Mouse (Mus musculus): ENCODE data around the gene Tnnt2. TPM values are rescaled to one million over a fixed set of nuclear protein-coding genes. Genes with fewer than 3 reads are reported as not detected.
A peak's percentile ranks its signal among the peaks of the same experiment; 100 is the strongest.

The Tnnt2 gene
- 151 and 208 TPM in 2 replicates for polyA plus RNA-seq (2015; fragmentation: Nextera tagmentation; extraction: Ambion mirVana)

GRCm38 (mm10) chr1:135835716-135836483 lies at the start of gene Tnnt2:
TSS of gene Tnnt2 (plus strand) at chr1:135836354.
- Histone ChIP-seq H3K4me3 (replicated peaks) (no peak within 1 kb of the TSS; the same call in 1 of the 2 replicates), H3K27me3 (no peaks in the 10 kb centered on the region), H3K27ac (replicated peaks) (peak within 1 kb of the TSS; percentile 17; the same call in 1 of the 2 replicates), H3K4me1 (0 out of 2 replicates have a peak, but pooled peaks cover 4% of the 10 kb centered on the region), H3K9me3 (replicated peaks) (no peaks in the 10 kb centered on the region), H3K9ac (no peak within 1 kb of the TSS), H3K36me3 (no peaks in the 10 kb centered on the region), H3K4me2 (replicated peaks) (no peak within 1 kb of the TSS)
- WGBS = 35% methylated on average over 9 of the region's 9 CpGs
- peak; percentile 16; the same call in 1 of the 2 replicates for ATAC-seq (ENCODE audit: insufficient number of reproducible peaks, low FRiP score, low TSS enrichment, low read depth)

- H3K9me3 ChIP-seq (replicated peaks) = no peaks in the 10 kb centered on the region
- H3K27ac ChIP-seq (replicated peaks) = no peak overlapping the region
- WGBS = 45% methylated on average over 3 of the region's 3 CpGs
- no peak for ATAC-seq (ENCODE audit: insufficient number of reproducible peaks, low FRiP score, low TSS enrichment, low read depth)
- no peak overlapping the region for H3K9ac ChIP-seq
- no peak overlapping the region for H3K4me2 ChIP-seq (replicated peaks)
- peaks cover 7% of the 10 kb centered on the region; the same call in 1 of the 2 replicates for H3K4me1 ChIP-seq
- no peaks in the 10 kb centered on the region for H3K36me3 ChIP-seq
- no peak overlapping the region for H3K4me3 ChIP-seq (replicated peaks)
- H3K27me3 ChIP-seq = no peaks in the 10 kb centered on the region
These were observed 48.4 kb upstream of the Tnnt2 start for GRCm38 (mm10) chr1:135787799-135788198.

- Histone ChIP-seq H3K4me2 (replicated peaks) (no peak overlapping the region), H3K4me1 (peaks cover 14% of the 10 kb centered on the region), H3K27me3 (no peaks in the 10 kb centered on the region), H3K36me3 (no peaks in the 10 kb centered on the region), H3K27ac (replicated peaks) (no peak overlapping the region), H3K9ac (no peak overlapping the region), H3K9me3 (replicated peaks) (no peaks in the 10 kb centered on the region), H3K4me3 (replicated peaks) (no peak overlapping the region)
- 35% methylated on average over 10 of the region's 10 CpGs for WGBS
- ATAC-seq (ENCODE audit: insufficient number of reproducible peaks, low FRiP score, low TSS enrichment, low read depth) = no peak
These were observed 47.4 kb upstream of the Tnnt2 start for GRCm38 (mm10) chr1:135788708-135789107.

- Histone ChIP-seq H3K36me3 (no peaks in the 10 kb centered on the region), H3K9ac (no peak overlapping the region), H3K4me3 (replicated peaks) (no peak overlapping the region), H3K4me2 (replicated peaks) (no peak overlapping the region), H3K9me3 (replicated peaks) (no peaks in the 10 kb centered on the region), H3K4me1 (peaks cover 24% of the 10 kb centered on the region), H3K27me3 (no peaks in the 10 kb centered on the region), H3K27ac (replicated peaks) (no peak overlapping the region)
- ATAC-seq (ENCODE audit: insufficient number of reproducible peaks, low FRiP score, low TSS enrichment, low read depth) = no peak
- 14% methylated on average over 5 of the region's 5 CpGs for WGBS
These were observed 46.3 kb upstream of the Tnnt2 start for GRCm38 (mm10) chr1:135789815-135790214.

- H3K9me3 ChIP-seq (replicated peaks) = no peaks in the 10 kb centered on the region
- no peaks in the 10 kb centered on the region for H3K27me3 ChIP-seq
- H3K9ac ChIP-seq = no peak overlapping the region
- H3K27ac ChIP-seq (replicated peaks) = peak overlapping the region; percentile 85
- no peak overlapping the region for H3K4me2 ChIP-seq (replicated peaks)
- no peak overlapping the region for H3K4me3 ChIP-seq (replicated peaks)
- ATAC-seq (ENCODE audit: insufficient number of reproducible peaks, low FRiP score, low TSS enrichment, low read depth) = no peak
- peaks cover 26% of the 10 kb centered on the region for H3K4me1 ChIP-seq
- 52% methylated on average over 13 of the region's 13 CpGs for whole genome bisulfite sequencing
- no peaks in the 10 kb centered on the region for H3K36me3 ChIP-seq
These were observed 43.8 kb upstream of the Tnnt2 start for GRCm38 (mm10) chr1:135792143-135792939.

GRCm38 (mm10) chr1:135793370-135794215 lies 42.6 kb upstream of the Tnnt2 start:
- Histone ChIP-seq H3K4me1 (peaks cover 26% of the 10 kb centered on the region), H3K27ac (replicated peaks) (peak overlapping the region; percentile 85)

GRCm38 (mm10) chr1:135794216-135795134 lies 41.7 kb upstream of the Tnnt2 start:
- WGBS = 33% methylated on average over 20 of the region's 20 CpGs
- Histone ChIP-seq H3K27me3 (no peaks in the 10 kb centered on the region), H3K27ac (replicated peaks) (peak overlapping the region; percentile 85), H3K4me3 (replicated peaks) (peak overlapping the region; percentile 22), H3K4me1 (peaks cover 26% of the 10 kb centered on the region), H3K9ac (no peak overlapping the region), H3K36me3 (no peaks in the 10 kb centered on the region), H3K4me2 (replicated peaks) (peak overlapping the region; percentile 48), H3K9me3 (replicated peaks) (no peaks in the 10 kb centered on the region)
- peak; percentile 51; the same call in 1 of the 2 replicates for ATAC-seq (ENCODE audit: insufficient number of reproducible peaks, low FRiP score, low TSS enrichment, low read depth)

More at GRCm38 (mm10) chr1:135793370-135794215, 42.6 kb upstream of the Tnnt2 start:
- Histone ChIP-seq H3K9ac (peak overlapping the region; percentile 1; the same call in 1 of the 2 replicates), H3K27me3 (no peaks in the 10 kb centered on the region), H3K36me3 (no peaks in the 10 kb centered on the region), H3K4me3 (replicated peaks) (peak overlapping the region; percentile 22), H3K4me2 (replicated peaks) (peak overlapping the region; percentile 48), H3K9me3 (replicated peaks) (no peaks in the 10 kb centered on the region)
- 12% methylated on average over 27 of the region's 27 CpGs for WGBS
- peak; percentile 5; the same call in 1 of the 2 replicates for ATAC-seq (ENCODE audit: insufficient number of reproducible peaks, low FRiP score, low TSS enrichment, low read depth)

- WGBS = 56% methylated on average over 1 of the region's 1 CpGs
- Histone ChIP-seq H3K4me3 (replicated peaks) (no peak overlapping the region), H3K36me3 (no peaks in the 10 kb centered on the region), H3K9ac (no peak overlapping the region), H3K4me1 (peaks cover 28% of the 10 kb centered on the region), H3K9me3 (replicated peaks) (no peaks in the 10 kb centered on the region), H3K4me2 (replicated peaks) (no peak overlapping the region), H3K27me3 (no peaks in the 10 kb centered on the region), H3K27ac (replicated peaks) (no peak overlapping the region)
- no peak for ATAC-seq (ENCODE audit: insufficient number of reproducible peaks, low FRiP score, low TSS enrichment, low read depth)
These were observed 37.7 kb upstream of the Tnnt2 start for GRCm38 (mm10) chr1:135798492-135798891.

- Histone ChIP-seq H3K9me3 (replicated peaks) (no peaks in the 10 kb centered on the region), H3K36me3 (no peaks in the 10 kb centered on the region), H3K27ac (replicated peaks) (peak overlapping the region; percentile 22; the same call in 1 of the 2 replicates), H3K27me3 (no peaks in the 10 kb centered on the region; the same call in 1 of the 2 replicates), H3K4me1 (peaks cover 21% of the 10 kb centered on the region), H3K9ac (no peak overlapping the region), H3K4me2 (replicated peaks) (no peak overlapping the region), H3K4me3 (replicated peaks) (no peak overlapping the region)
- ATAC-seq (ENCODE audit: insufficient number of reproducible peaks, low FRiP score, low TSS enrichment, low read depth) = no peak; the same call in 1 of the 2 replicates
- WGBS = 54% methylated on average over 8 of the region's 8 CpGs
These were observed 37.0 kb upstream of the Tnnt2 start for GRCm38 (mm10) chr1:135799109-135799627.
